Mouse (Mus musculus): ENCODE results near the gene Elovl7. TPM values are rescaled to one million over a fixed set of nuclear protein-coding genes. Genes with fewer than 3 reads are reported as not detected.

Elovl7 gene
- polyA plus RNA-seq, 1 experiment, result 0.30 TPM

DNA sequence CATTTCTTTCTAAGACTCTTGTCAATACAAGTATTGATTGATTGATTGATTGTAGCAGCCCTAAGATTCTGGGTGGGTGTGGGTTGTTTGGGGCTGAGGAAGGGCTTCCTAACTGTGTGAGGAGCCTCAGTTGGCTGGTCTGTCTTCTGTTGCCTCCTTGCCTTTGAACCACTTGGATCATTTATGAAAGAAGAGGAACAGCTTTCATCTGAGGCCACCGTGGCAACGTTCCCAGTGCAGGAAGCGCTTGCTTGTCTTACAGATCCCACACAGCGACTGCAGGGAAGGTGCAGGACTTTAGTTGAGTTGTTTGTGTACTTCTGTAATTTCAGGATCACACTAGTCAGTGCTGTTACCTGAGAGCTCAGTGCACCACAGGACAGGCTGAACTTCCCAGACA is 25.8 kb downstream of the Elovl7 start:
- no peaks in the 10 kb centered on the region for H3K27me3 ChIP-seq (ENCODE audit: control insufficient read depth, insufficient read depth, low read length)

DNA sequence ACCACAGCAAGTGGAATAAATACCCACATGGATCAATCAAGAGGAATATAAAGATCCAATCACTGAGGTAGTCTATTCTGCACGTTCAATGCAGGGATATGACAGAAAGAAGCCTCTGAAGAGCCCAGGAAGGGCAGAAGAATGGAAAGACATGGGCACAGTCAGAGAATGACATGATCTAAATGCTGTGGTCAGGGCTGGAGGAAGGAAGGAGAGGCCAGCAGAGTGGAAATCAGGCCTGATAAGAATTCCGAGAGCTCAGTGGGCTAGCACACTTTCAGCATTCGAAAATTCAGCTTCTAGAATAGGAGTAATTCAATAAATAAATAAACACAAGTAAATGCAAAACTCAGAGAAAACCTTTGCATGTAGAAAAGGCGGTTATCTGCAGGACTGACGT is 27.5 kb downstream of the Elovl7 start:
- no peak for TF ChIP-seq CTCF (IDR thresholded peaks at IDR 0.05; ENCODE audit: control insufficient read depth, insufficient read depth, insufficient replicate concordance, low read depth, low read length)
- H3K36me3 ChIP-seq (ENCODE audit: control insufficient read depth, insufficient read depth, low read length), result no peaks in the 10 kb centered on the region
- H3K27ac ChIP-seq (ENCODE audit: control insufficient read depth, insufficient read depth, low read depth, low read length), result no peak overlapping the region
- H3K4me3 ChIP-seq (ENCODE audit: control insufficient read depth, low read depth, low read length), result no peak overlapping the region
- H3K4me1 ChIP-seq (ENCODE audit: control insufficient read depth, insufficient read depth, low read length), result no peaks in the 10 kb centered on the region
- no peaks in the 10 kb centered on the region for H3K27me3 ChIP-seq (ENCODE audit: control insufficient read depth, insufficient read depth, low read length)

More for the DNA sequence above, 25.8 kb downstream of the Elovl7 start:
- H3K4me1 ChIP-seq (ENCODE audit: control insufficient read depth, insufficient read depth, low read length), result no peaks in the 10 kb centered on the region
- H3K27ac ChIP-seq (ENCODE audit: control insufficient read depth, insufficient read depth, low read depth, low read length), result no peak overlapping the region
- H3K4me3 ChIP-seq (ENCODE audit: control insufficient read depth, low read depth, low read length), result no peak overlapping the region
- TF ChIP-seq CTCF (IDR thresholded peaks at IDR 0.05; ENCODE audit: control insufficient read depth, insufficient read depth, insufficient replicate concordance, low read depth, low read length) (no peak), POLR2A (IDR thresholded peaks at IDR 0.05; ENCODE audit: control insufficient read depth, low read depth, low read length) (no peak)
- no peaks in the 10 kb centered on the region for H3K36me3 ChIP-seq (ENCODE audit: control insufficient read depth, insufficient read depth, low read length)

DNA sequence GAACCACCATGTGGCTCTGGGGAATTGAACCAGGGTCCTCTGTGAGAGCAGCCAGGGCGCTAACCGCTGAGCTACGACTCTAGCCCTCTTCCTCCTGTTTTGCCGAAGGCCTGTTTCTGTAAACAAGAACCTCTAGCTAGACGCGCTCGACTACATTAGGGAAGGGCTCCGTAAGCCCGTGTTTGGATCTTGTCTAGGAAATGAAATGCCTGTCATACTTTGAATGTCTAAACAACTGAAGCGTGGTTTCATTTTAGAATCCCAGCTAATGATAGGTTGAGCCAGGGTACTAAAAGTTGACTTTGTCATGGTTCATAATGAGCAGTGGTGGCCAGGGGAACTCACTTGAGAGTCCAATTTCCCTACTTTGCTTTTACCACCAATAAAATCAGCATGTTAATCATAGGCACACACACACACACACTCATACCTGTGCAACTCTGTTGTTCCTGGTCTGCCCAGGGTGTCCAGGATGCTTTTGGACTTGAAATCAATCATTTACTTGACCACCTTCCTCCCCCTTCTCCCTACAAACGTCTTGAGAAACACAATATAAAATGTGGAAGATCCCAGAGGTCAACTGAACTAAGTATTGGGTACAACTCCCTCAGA is 31.0 kb downstream of the Elovl7 start:
- Histone ChIP-seq H3K4me3 (ENCODE audit: control insufficient read depth, low read depth, low read length) (no peak overlapping the region), H3K36me3 (ENCODE audit: control insufficient read depth, insufficient read depth, low read length) (no peaks in the 10 kb centered on the region), H3K27ac (ENCODE audit: control insufficient read depth, insufficient read depth, low read depth, low read length) (no peak overlapping the region), H3K4me1 (ENCODE audit: control insufficient read depth, insufficient read depth, low read length) (no peaks in the 10 kb centered on the region), H3K27me3 (ENCODE audit: control insufficient read depth, insufficient read depth, low read length) (no peaks in the 10 kb centered on the region)
- TF ChIP-seq CTCF (IDR thresholded peaks at IDR 0.05; ENCODE audit: control insufficient read depth, insufficient read depth, insufficient replicate concordance, low read depth, low read length), result no peak
- no peak for TF ChIP-seq POLR2A (IDR thresholded peaks at IDR 0.05; ENCODE audit: control insufficient read depth, low read depth, low read length)

DNA sequence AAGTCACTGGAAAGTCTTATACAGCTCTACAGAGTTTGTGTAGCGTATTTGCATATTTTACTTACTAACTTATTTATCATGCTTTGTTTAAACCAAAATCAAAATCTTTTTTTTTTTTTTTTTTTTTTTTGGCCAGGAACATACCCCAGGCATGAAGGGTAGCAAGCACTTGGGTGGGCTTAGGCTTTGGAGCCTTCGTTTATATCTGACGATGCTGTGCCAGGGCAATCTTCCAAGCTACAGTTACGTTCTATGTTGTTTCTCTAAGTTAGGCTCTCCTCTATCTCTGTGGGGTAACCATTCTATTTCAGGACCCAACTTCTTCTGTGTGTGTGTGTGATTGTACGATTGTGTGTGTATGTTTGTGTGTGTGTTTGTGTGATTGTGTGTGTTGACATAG is 36.9 kb downstream of the Elovl7 start:
- H3K4me1 ChIP-seq (ENCODE audit: control insufficient read depth, insufficient read depth, low read length), result 0 out of 2 replicates have a peak, but pooled peaks cover 2% of the 10 kb centered on the region
- H3K4me3 ChIP-seq (ENCODE audit: control insufficient read depth, low read depth, low read length), result no peak overlapping the region
- H3K27me3 ChIP-seq (ENCODE audit: control insufficient read depth, insufficient read depth, low read length), result no peaks in the 10 kb centered on the region
- TF ChIP-seq POLR2A (IDR thresholded peaks at IDR 0.05; ENCODE audit: control insufficient read depth, low read depth, low read length) (no peak), CTCF (IDR thresholded peaks at IDR 0.05; ENCODE audit: control insufficient read depth, insufficient read depth, insufficient replicate concordance, low read depth, low read length) (no peak)
- no peak overlapping the region for H3K27ac ChIP-seq (ENCODE audit: control insufficient read depth, insufficient read depth, low read depth, low read length)
- H3K36me3 ChIP-seq (ENCODE audit: control insufficient read depth, insufficient read depth, low read length), result no peaks in the 10 kb centered on the region

DNA sequence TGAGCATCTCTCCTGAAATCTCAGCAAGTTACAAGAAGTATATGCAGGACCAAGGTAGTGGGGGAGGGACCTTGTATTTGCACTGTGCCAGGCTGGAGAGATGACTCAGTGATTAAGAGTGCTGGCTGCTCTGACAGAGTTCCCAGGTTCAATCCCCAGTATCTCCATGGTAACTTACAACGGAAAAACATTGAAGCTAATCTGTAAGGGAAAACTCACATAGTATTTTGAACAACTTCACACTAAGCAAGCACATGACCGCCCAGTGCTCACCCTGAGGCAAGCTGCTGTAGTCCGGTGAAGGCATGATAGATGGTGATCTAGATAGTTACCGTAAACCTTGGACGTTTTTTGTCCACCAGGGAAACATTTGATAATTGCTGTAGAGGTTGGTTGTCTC is 39.8 kb downstream of the Elovl7 start:
- Histone ChIP-seq H3K27ac (ENCODE audit: control insufficient read depth, insufficient read depth, low read depth, low read length) (no peak overlapping the region), H3K4me1 (ENCODE audit: control insufficient read depth, insufficient read depth, low read length) (0 out of 2 replicates have a peak, but pooled peaks cover 2% of the 10 kb centered on the region), H3K36me3 (ENCODE audit: control insufficient read depth, insufficient read depth, low read length) (no peaks in the 10 kb centered on the region), H3K4me3 (ENCODE audit: control insufficient read depth, low read depth, low read length) (no peak overlapping the region), H3K27me3 (ENCODE audit: control insufficient read depth, insufficient read depth, low read length) (no peaks in the 10 kb centered on the region)
- TF ChIP-seq POLR2A (IDR thresholded peaks at IDR 0.05; ENCODE audit: control insufficient read depth, low read depth, low read length) (no peak), CTCF (IDR thresholded peaks at IDR 0.05; ENCODE audit: control insufficient read depth, insufficient read depth, insufficient replicate concordance, low read depth, low read length) (no peak)

DNA sequence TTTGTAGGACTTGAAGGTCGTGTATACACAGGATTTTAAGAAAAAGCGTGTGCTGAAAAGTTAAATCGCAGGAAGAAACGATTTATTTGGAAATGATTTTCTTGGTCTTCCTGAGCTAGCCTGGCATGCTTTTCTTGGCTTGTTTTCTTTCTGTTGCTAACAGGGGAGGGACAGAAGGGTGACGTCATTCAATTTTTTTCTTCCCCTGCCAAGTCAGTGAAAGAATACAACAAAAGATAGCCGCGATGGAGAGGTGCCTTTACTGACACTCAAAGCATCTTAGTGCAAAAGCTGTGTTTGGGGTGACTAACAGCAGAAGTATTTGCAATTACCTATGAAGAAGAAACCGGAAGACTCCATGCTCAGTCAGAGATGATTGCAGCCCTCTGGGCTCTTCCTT is 48.8 kb downstream of the Elovl7 start:
- H3K27me3 ChIP-seq (ENCODE audit: control insufficient read depth, insufficient read depth, low read length), result no peaks in the 10 kb centered on the region
- H3K27ac ChIP-seq (ENCODE audit: control insufficient read depth, insufficient read depth, low read depth, low read length), result no peak overlapping the region
- no peak overlapping the region for H3K4me3 ChIP-seq (ENCODE audit: control insufficient read depth, low read depth, low read length)
- no peaks in the 10 kb centered on the region for H3K4me1 ChIP-seq (ENCODE audit: control insufficient read depth, insufficient read depth, low read length)
- H3K36me3 ChIP-seq (ENCODE audit: control insufficient read depth, insufficient read depth, low read length), result no peaks in the 10 kb centered on the region
- TF ChIP-seq POLR2A (IDR thresholded peaks at IDR 0.05; ENCODE audit: control insufficient read depth, low read depth, low read length) (no peak), CTCF (IDR thresholded peaks at IDR 0.05; ENCODE audit: control insufficient read depth, insufficient read depth, insufficient replicate concordance, low read depth, low read length) (no peak)

DNA sequence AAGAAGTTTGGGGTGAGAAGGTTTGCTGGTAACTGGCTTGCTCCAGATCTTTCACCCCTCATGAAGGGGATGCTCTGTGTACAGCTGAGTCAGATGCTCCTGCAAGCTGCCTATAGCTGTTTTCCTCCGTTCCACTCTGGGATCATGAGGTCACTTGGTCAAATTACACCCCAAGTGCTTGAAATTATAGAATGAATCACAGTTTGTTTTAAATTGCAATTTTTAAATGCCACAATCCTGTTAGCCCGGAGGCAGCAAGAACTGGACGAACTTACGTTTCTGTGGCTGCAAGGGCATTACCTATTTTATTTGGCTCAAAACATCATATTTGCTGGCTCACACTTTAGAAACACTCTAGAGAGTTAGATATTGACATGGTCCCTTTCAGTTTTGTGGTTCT is 51.2 kb downstream of the Elovl7 start:
- TF ChIP-seq POLR2A (IDR thresholded peaks at IDR 0.05; ENCODE audit: control insufficient read depth, low read depth, low read length) (no peak), CTCF (IDR thresholded peaks at IDR 0.05; ENCODE audit: control insufficient read depth, insufficient read depth, insufficient replicate concordance, low read depth, low read length) (no peak)

More for the DNA sequence above, 51.2 kb downstream of the Elovl7 start:
- no peaks in the 10 kb centered on the region for H3K4me1 ChIP-seq (ENCODE audit: control insufficient read depth, insufficient read depth, low read length)
- H3K27me3 ChIP-seq (ENCODE audit: control insufficient read depth, insufficient read depth, low read length), result no peaks in the 10 kb centered on the region
- H3K36me3 ChIP-seq (ENCODE audit: control insufficient read depth, insufficient read depth, low read length), result no peaks in the 10 kb centered on the region
- H3K27ac ChIP-seq (ENCODE audit: control insufficient read depth, insufficient read depth, low read depth, low read length), result no peak overlapping the region
- no peak overlapping the region for H3K4me3 ChIP-seq (ENCODE audit: control insufficient read depth, low read depth, low read length)

All from testis, adult 2 months (tissue).